Mouse (Mus musculus) urinary bladder, postnatal 36 days (tissue): ENCODE data around the gene Rab3ip.
A peak's percentile ranks its signal among the peaks of the same experiment; 100 is the strongest.

Experiments
- DNase-seq, 2 experiments: peaks; one replicate each; pipeline ENCODE4 v3.0.0; 2022; ENCODE audit warnings: low spot score in 2 of 2, mixed read lengths in 1 of 2

Gene Rab3ip

GRCm38 (mm10) chr10:116919368-116920317 lies 30.9 kb downstream of the Rab3ip start:
- DNase-seq: no peak

- DNase-seq: no peak
Observed at GRCm38 (mm10) chr10:116916581-116916980, 34.0 kb downstream of the Rab3ip start.

- DNase-seq: no peak
Observed at GRCm38 (mm10) chr10:116915286-116915685, 35.3 kb downstream of the Rab3ip start.

- peak in 1 of 2 experiments; percentile 8 for DNase-seq
Observed at GRCm38 (mm10) chr10:116914586-116914985, 36.0 kb downstream of the Rab3ip start.

- no peak for DNase-seq
Observed at GRCm38 (mm10) chr10:116913647-116914273, 36.8 kb downstream of the Rab3ip start.

GRCm38 (mm10) chr10:116912850-116913249 lies 37.7 kb downstream of the Rab3ip start:
- no peak for DNase-seq

GRCm38 (mm10) chr10:116908901-116909642 lies 41.5 kb downstream of the Rab3ip start:
- no peak for DNase-seq

- no peak for DNase-seq
Observed at GRCm38 (mm10) chr10:116906794-116907193, 43.8 kb downstream of the Rab3ip start.

GRCm38 (mm10) chr10:116904503-116904908 lies 46.1 kb downstream of the Rab3ip start:
- no peak for DNase-seq

- no peak for DNase-seq
Observed at GRCm38 (mm10) chr10:116896336-116897177, 54.0 kb downstream of the Rab3ip start, which contains the start of gene Myrfl. Gene Myrfl (minus strand): TSS chr10:116896919.

GRCm38 (mm10) chr10:116895108-116895833 lies 55.3 kb downstream of the Rab3ip start:
- no peak for DNase-seq

GRCm38 (mm10) chr10:116894540-116894939 lies 56.0 kb downstream of the Rab3ip start:
- DNase-seq: no peak

- DNase-seq: peak; percentile 14 to 23
Observed at GRCm38 (mm10) chr10:116893753-116894152, 56.8 kb downstream of the Rab3ip start.

- DNase-seq: no peak
Observed at GRCm38 (mm10) chr10:116890587-116890986, 60.0 kb downstream of the Rab3ip start.

- no peak for DNase-seq
Observed at GRCm38 (mm10) chr10:116884552-116884951, 66.0 kb downstream of the Rab3ip start.

- no peak for DNase-seq
Observed at GRCm38 (mm10) chr10:116883531-116883930, 67.0 kb downstream of the Rab3ip start.

GRCm38 (mm10) chr10:116877436-116877835 lies 73.1 kb downstream of the Rab3ip start:
- DNase-seq: no peak

- DNase-seq: no peak
Observed at GRCm38 (mm10) chr10:116874490-116874889, 76.1 kb downstream of the Rab3ip start.

- no peak for DNase-seq
Observed at GRCm38 (mm10) chr10:116872016-116872410, 78.6 kb downstream of the Rab3ip start.

- DNase-seq: no peak
Observed at GRCm38 (mm10) chr10:116871329-116872015, 79.1 kb downstream of the Rab3ip start.
